Mouse (Mus musculus) lung, adult 2 months (tissue): ENCODE results near the gene Sfn. TPM values are rescaled to one million over a fixed set of nuclear protein-coding genes. Genes with fewer than 3 reads are reported as not detected.

Experiments
- DNase-seq: peaks from one replicate; pipeline ENCODE4 v3.0.0; 2022
- H3K4me1 ChIP-seq: fragments of 200-500 bp; 2 replicates; pipeline ENCODE4 v1.6.1; 2011; ENCODE audit warnings: low read length; ENCODE audit not compliant: control insufficient read depth, insufficient read depth
- H3K4me3 ChIP-seq: fragments of 200-500 bp; replicated peaks from 2 replicates; pipeline ENCODE3; 2011; ENCODE audit warnings: low read depth, mild to moderate bottlenecking, control low read depth, low read length; ENCODE audit errors: extremely low read depth
- CTCF ChIP-seq: fragments of 200-500 bp; IDR thresholded peaks from 2 replicates; pipeline ENCODE4 v1.5.1; 2011; ENCODE audit warnings: mild to moderate bottlenecking, low read length, control low read depth; ENCODE audit not compliant: insufficient read depth
- POLR2A ChIP-seq: fragments of 200-500 bp; IDR thresholded peaks from 2 replicates; pipeline ENCODE4 v1.6.1; 2011; ENCODE audit warnings: low read depth, mild to moderate bottlenecking, control low read depth, low read length, borderline replicate concordance; ENCODE audit errors: extremely low read depth
- whole genome bisulfite sequencing: fragments of 180-500 bp; shearing (Covaris S2); methylation state at CpG from one replicate; pipeline ENCODE4 v1.1.7; 2018; 5-methylcytosine and 5-hydroxymethylcytosine counted together
- polyA plus RNA-seq: library from polyadenylated mRNA; depleted of rRNA; stranded (reverse); fragments of >200 nt; gene quantifications from 2 replicates; pipeline ENCODE4 v1.2.3, GENCODE M21; 2012; rRNA removed

Gene Sfn
- polyA plus RNA-seq, 1 experiment = 107 TPM

DNA sequence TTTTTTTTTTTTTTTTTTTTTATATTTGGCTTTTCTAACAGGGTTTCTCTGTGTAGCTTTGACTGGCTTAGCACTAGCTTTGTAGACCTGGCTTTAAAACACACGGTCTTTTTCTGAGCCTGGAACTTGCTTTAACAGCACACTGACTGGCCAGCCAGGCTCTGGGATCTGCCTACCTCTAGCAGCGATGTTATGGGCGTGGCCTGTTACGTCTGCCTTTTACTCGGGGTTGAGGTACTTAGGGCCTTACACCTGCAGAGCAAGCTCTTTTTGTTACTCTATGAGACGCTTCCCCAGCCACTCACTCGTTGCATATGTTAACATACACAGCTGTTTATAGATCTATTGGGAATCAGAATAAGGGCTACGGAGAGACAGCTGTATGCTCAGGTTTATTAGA is 34.7 kb downstream of the Sfn start:
- DNase-seq = no peak

DNA sequence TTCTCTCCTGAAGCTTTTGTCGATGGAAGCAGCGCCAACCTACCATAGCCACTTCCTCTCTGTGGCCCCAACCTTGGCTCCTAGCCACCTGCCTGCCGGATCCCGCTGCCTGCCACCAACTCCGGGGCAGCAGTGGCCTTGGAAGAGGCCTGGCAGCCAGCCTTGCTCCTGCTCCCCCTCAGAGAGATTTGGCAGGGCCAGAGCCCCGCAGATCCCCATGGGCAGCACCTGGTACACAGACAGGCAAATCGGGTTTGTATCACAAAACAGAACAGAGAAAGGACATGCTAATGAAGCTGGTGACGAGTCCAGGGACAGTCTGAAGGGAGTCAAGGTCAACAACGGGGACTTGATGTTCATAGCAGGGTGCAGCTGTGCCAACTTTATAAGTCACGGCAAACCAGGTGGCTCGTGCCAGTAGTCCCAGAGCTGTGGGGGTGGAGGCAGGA is 38.8 kb downstream of the Sfn start:
- Histone ChIP-seq H3K4me3 (no peak overlapping the region), H3K4me1 (no peaks in the 10 kb centered on the region)
- DNase-seq = no peak
- TF ChIP-seq POLR2A (no peak), CTCF (no peak)
- 38% methylated on average over 11 of the region's 11 CpGs for WGBS

More for the DNA sequence above, 34.7 kb downstream of the Sfn start:
- TF ChIP-seq CTCF (no peak), POLR2A (no peak)
- no peak overlapping the region for H3K4me3 ChIP-seq
- H3K4me1 ChIP-seq = no peaks in the 10 kb centered on the region
- 29% methylated on average over 8 of the region's 8 CpGs for WGBS

DNA sequence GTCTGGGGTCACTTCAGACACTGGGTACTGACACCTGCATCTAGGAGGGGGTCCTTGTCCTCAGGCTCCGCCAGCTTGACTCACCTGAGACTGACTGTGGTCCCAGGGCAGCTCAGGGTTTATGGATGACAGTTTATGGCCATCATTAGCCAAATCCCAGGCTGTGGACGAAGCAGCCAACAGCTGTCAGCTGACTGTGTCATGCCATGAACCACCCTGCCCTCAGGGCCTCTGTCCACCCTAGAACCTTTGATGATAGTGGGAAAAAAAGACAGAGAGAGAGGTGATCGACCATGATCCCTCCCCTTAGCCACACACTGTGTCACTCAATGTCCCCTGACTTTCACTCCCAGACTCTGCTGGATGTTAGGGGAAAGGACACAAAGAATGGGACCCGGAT is 40.3 kb downstream of the Sfn start:
- Histone ChIP-seq H3K4me3 (no peak overlapping the region), H3K4me1 (no peaks in the 10 kb centered on the region)
- WGBS = 69% methylated on average over 4 of the region's 4 CpGs
- no peak for DNase-seq
- no peak for TF ChIP-seq CTCF

DNA sequence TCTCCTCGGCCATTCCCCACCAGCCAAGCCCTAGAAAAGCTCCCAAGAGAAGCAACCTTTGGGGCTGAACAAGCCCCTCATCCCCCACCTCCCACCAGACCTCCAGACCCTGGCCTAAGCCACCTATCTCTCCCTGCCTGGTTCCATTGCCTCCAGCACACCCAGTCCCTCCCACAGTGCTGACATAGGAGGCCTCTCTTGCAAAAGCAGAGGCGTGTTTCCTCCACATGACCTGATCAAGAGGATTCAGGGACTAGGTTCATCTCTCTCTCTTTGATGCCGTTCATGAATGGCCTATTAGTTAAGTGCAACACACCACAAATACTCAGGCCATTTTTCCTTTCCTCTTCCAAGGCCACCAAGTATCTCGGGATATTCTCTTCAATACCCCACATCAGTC is 42.1 kb downstream of the Sfn start:
- no peak for TF ChIP-seq CTCF
- TF ChIP-seq POLR2A = no peak
- Histone ChIP-seq H3K4me1 (no peaks in the 10 kb centered on the region), H3K4me3 (no peak overlapping the region)
- DNase-seq = no peak
- WGBS = 70% methylated on average over 4 of the region's 4 CpGs

DNA sequence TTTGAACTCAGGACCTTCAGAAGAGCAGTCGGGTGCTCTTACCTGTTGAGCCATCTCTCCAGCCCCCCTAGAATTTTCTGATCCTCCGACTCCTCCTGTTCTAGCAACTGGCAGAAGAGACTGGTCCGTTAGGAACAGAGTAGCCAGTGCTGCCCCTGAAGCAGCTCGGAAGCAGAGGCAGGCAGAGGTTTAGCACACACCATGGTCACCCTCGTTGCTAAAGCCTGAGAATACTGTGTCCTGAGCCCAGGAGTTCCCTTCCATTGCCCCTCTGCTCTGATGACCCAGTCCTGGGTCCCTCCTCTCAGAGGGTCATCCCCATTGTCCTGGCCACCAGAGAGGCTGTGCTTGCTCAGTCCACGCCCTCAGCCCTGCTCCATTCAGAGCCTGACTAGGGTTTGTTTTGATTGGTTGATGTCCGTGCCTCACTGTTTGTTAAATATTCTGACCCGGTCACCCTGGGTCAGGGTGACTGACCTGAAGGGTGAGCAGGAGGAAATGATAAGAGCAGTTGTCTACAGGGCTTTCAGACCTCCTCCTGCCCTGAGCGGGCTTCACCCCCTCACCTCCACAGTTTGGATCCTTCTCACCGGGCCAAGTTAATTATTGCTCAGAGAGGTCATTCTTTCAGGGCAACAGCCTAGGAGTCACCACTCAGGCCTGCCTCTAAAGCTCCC is 44.8 kb downstream of the Sfn start:
- TF ChIP-seq CTCF (no peak), POLR2A (no peak)
- Histone ChIP-seq H3K4me3 (no peak overlapping the region), H3K4me1 (no peaks in the 10 kb centered on the region)
- DNase-seq = no peak
- WGBS = 27% methylated on average over 10 of the region's 10 CpGs

DNA sequence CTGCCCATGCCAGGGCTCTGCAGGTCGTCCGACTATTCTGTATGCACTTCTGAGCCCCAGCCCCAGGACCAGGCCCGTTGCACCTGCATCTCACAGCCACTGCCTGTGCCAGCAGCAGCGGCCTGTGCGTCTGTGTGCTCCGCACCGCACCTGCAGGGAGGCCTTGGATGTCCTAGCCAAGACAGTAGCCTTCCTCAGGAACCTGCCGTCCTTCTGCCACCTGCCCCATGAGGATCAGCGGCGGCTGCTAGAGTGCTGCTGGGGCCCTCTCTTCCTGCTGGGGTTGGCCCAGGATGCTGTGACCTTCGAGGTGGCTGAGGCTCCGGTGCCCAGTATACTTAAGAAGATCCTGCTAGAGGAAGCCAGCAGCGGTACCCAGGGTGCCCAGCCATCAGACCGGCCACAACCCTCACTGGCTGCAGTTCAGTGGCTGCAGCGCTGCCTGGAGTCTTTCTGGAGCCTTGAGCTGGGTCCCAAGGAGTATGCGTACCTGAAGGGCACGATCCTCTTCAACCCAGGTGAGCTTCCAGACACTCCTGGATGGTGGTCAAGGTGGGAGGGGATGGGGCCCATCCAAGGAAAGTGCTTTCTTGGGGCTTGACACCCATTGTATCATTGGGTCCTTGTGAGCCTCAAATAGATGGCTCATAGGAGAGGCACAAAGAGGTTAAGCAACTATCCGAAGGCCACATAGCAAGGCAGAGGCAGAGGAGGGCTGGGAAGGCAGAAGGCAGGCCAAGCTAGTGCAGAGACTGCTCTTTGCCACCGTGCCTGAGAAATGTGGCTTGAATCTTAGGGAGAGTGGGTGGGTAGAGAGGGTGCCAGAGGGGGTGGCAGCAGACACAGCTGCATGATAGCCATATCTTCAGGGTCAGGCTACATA is 48.3 kb downstream of the Sfn start:
- 57% methylated on average over 19 of the region's 19 CpGs for WGBS
- Histone ChIP-seq H3K4me1 (no peaks in the 10 kb centered on the region), H3K4me3 (no peak overlapping the region)
- no peak for TF ChIP-seq CTCF
- no peak for TF ChIP-seq POLR2A
- no peak for DNase-seq

DNA sequence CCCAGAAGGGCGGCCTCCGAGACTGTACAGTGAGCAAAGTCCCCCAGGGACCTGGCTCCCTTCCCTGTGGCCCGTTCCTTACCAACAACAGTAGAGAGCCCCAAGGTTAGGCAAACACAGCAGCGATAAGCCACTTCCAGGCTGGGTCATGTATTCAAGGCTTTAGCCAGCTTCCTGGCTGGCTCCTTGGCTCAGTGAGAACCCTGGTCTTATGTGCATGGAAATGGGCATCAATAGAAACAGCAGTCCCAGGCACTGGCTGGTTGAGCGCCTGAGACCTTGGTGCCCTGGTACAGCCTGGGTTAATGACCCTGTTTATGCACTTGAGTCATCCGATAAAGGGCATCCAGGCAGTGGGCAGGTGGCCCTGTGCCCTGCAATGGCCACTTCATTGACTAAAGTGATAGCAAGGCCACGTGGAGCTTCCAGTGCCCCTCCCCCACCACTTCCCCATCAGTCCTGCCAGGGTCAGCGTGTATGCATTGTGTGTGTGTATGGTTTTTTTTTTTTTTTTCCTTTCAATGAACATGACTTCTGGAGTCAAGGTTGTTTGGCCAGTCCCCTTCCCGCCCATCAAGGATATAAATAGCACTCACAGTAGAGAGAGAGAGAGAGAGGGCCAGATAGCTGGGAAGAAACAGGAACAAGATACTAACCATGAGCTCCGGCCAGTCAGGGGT is 49.1 kb downstream of the Sfn start, which contains the start of gene Nr0b2:
TSS of gene Nr0b2 (plus strand) at position 609 of the 680 bp plus-strand sequence.
- no peak for DNase-seq
- no peak for TF ChIP-seq CTCF
- TF ChIP-seq POLR2A = no peak
- Histone ChIP-seq H3K4me1 (no peaks in the 10 kb centered on the region), H3K4me3 (no peak within 1 kb of the TSS)
- 44% methylated on average over 10 of the region's 10 CpGs for WGBS

DNA sequence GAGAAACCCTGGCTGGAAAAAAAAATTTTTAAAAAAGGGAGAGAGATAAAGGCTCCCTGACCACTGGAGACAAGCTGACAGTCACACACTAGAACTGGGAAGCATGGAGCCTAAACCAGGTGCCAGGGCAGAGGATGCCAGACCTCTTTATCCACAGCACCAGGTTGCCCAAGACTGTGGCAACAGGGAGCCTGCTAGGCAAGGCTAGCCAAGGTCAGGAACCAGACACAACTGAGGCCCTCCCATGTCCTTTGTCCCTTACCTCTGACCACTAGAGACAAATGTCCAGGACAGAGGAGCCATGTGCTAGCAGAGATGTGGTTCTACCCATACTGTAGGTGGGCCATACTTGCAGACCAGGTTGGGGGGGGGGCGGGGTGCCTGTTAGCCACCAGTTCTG is 49.9 kb downstream of the Sfn start:
- H3K4me3 ChIP-seq = no peak overlapping the region
- 67% methylated on average over 1 of the region's 1 CpGs for WGBS
- no peak for DNase-seq
- no peak for TF ChIP-seq POLR2A
- no peak for TF ChIP-seq CTCF
- H3K4me1 ChIP-seq = no peaks in the 10 kb centered on the region

Other genes starting within 250 kb of the Sfn start
- gene Wdtc1, start 248.7 kb downstream of the Sfn start, polyA plus RNA-seq = 49.1 and 50.3 TPM in 2 replicates
- 39.9 and 40.4 TPM in 2 replicates for gene Slc9a1, start 232.5 kb downstream of the Sfn start, polyA plus RNA-seq
- gene Tent5b, start 122.0 kb downstream of the Sfn start, polyA plus RNA-seq = 21.3 and 23.1 TPM in 2 replicates
- gene Trnp1, start 103.6 kb downstream of the Sfn start, polyA plus RNA-seq = 3.4 and 4.5 TPM in 2 replicates
- gene Kdf1, start 83.2 kb downstream of the Sfn start, polyA plus RNA-seq = 19.0 and 22.2 TPM in 2 replicates
- gene Nudc, start 56.2 kb downstream of the Sfn start, polyA plus RNA-seq = 52.4 and 60.4 TPM in 2 replicates
- gene Nr0b2, start 48.8 kb downstream of the Sfn start, polyA plus RNA-seq = 0.36 and 0.54 TPM in 2 replicates
- gene Gpatch3, start 27.4 kb downstream of the Sfn start, polyA plus RNA-seq = 5.0 and 5.2 TPM in 2 replicates
- 40.8 and 43.3 TPM in 2 replicates for gene Gpn2, start 17.8 kb downstream of the Sfn start, polyA plus RNA-seq
- gene Zdhhc18, start 48.0 kb upstream of the Sfn start, polyA plus RNA-seq = 79.1 and 85.6 TPM in 2 replicates
- gene Pigv, start 70.5 kb upstream of the Sfn start, polyA plus RNA-seq = 13.6 and 15.9 TPM in 2 replicates
- gene Arid1a, start 154.6 kb upstream of the Sfn start, polyA plus RNA-seq = 68.3 and 77.3 TPM in 2 replicates